Mouse (Mus musculus): ENCODE results near the gene Mctp2.

DNA sequence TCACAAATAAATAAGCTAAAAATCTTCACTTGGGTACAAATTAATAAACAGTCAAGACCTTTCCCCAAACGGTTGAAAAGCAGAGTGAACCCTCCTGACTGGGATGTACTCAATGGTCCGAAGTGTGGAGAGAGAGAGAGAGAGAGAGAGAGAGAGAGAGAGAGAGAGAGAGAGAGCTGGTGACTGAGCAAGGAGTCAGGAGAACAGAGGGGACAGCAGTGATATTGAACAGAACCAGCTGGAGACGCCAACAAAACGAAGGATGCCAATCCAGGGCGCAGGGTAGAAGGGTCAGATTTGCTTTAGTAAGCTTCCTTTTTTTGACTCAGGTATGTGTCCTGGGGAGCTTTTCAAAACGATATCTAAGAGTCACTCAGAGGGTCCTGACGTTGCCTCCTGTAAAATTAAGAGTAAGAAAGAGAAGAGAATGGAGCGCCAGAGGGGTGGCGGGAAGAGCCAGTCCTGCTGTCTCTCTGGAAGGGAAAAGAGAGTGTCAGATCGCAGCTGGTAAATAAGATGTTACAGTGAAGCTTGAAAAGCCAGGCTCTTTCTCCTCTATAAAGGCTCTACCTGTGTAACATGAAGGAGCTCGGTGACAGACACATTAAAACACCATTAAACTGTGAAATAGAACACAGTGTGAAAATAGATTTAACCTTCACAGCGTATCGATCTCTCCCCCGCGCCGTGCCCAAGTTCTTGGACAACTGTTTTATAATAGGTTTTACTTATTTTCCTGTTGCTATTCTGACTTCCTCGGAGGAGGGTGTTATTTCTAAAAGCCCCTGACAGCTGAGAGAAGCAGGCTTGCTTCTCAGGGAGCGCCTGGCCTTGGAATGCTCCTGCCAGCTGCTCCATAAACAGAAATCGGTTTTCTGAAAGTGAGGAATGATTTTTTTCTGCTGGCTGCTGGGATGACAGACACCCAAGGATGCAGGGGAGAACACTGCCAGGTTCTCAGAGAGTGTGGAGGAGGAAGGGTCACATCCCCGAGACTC, 258.5 kb downstream of the Mctp2 start:
- TF ChIP-seq CTCF (IDR thresholded peaks at IDR 0.05; ENCODE audit: low read depth) (no peak), EP300 (optimal IDR thresholded peaks at IDR 0.05) (no peak)
